Mouse (Mus musculus) hindbrain, postnatal 0 days (tissue): ENCODE data around the gene Daxx. TPM values are rescaled to one million over a fixed set of nuclear protein-coding genes. Genes with fewer than 3 reads are reported as not detected.

ENCODE experiments used
- ATAC-seq: fragments of 200-750 bp; cut with Nextera tagmentation; 2 replicates; pipeline ENCODE4 v1.8.0; 2017; ENCODE audit warnings: mild to moderate bottlenecking, moderate TSS enrichment, moderate library complexity
- DNase-seq: peaks from one replicate; pipeline ENCODE4 v3.0.0-alpha.2; 2015; ENCODE audit warnings: low spot score
- H3K27ac ChIP-seq: fragments of 300-500 bp; sonication (generic); 2 replicates; pipeline ENCODE4 v1.5.1; 2014; ENCODE audit warnings: mild to moderate bottlenecking
- H3K27me3 ChIP-seq: fragments of 300-500 bp; sonication (generic); 2 replicates; pipeline ENCODE4 v1.6.1; 2014; ENCODE audit warnings: low read length, mixed read lengths; ENCODE audit not compliant: insufficient read depth
- H3K36me3 ChIP-seq: fragments of 300-500 bp; sonication (generic); 2 replicates; pipeline ENCODE4 v1.6.1; 2014; ENCODE audit warnings: low read length, mixed read lengths; ENCODE audit not compliant: insufficient read depth
- H3K4me1 ChIP-seq: fragments of 300-500 bp; sonication (generic); 2 replicates; pipeline ENCODE4 v1.6.1; 2014; ENCODE audit warnings: antibody characterized with exemption, low read length, mixed read lengths; ENCODE audit not compliant: insufficient read depth
- H3K4me2 ChIP-seq: fragments of 300-500 bp; sonication (generic); 2 replicates; pipeline ENCODE4 v1.6.1; 2014; ENCODE audit warnings: low read depth, mild to moderate bottlenecking, low read length, moderate library complexity, mixed read lengths
- H3K4me3 ChIP-seq: fragments of 300-500 bp; sonication (generic); 2 replicates; pipeline ENCODE4 v1.5.1; 2014; ENCODE audit warnings: low read length
- H3K9ac ChIP-seq: fragments of 300-500 bp; sonication (generic); replicated peaks from 2 replicates; pipeline ENCODE4 v1.6.1; 2014; ENCODE audit warnings: mild to moderate bottlenecking, low read length, moderate library complexity, mixed read lengths
- H3K9me3 ChIP-seq: fragments of 300-500 bp; sonication (generic); 2 replicates; pipeline ENCODE4 v1.6.1; 2016; ENCODE audit warnings: low read length, mixed read lengths
- CTCF ChIP-seq: IDR thresholded peaks from 2 replicates; pipeline ENCODE4 v1.5.1; 2016; ENCODE audit warnings: antibody characterized with exemption, control low read depth, low read depth
- WGBS: fragments of 180-500 bp; shearing (Covaris S2); extraction: QIAGEN DNeasy Blood & Tissue Kit; methylation state at CpG from one replicate; pipeline ENCODE4 v1.1.7; 2014; 5-methylcytosine and 5-hydroxymethylcytosine counted together
- polyA plus RNA-seq: library from polyadenylated mRNA; unstranded; fragments of >200 nt; fragmentation: Nextera tagmentation; extraction: Ambion mirVana; gene quantifications from 2 replicates; pipeline ENCODE4 v1.2.1, GENCODE M21; 2015
- total RNA-seq: library from RNA; depleted of rRNA; stranded (reverse); fragments of >200 nt; gene quantifications from 2 replicates; pipeline ENCODE4 v1.2.3, GENCODE M21; 2014

The Daxx gene
- total and polyA plus RNA-seq, 2 experiments from 2014 or later, result 41.9 to 52.1 TPM

GRCm38 (mm10) chr17:33940206-33940805, 31.1 kb downstream of the Daxx start, which contains the start of the genes Pfdn6 and Wdr46:
TSS of gene Pfdn6 (minus strand) at chr17:33940343.
TSS of gene Wdr46 (plus strand) at chr17:33940660.
- peaks cover 18% of the 10 kb centered on the region for H3K36me3 ChIP-seq
- H3K9ac ChIP-seq, result peak within 1 kb of the TSS; percentile 77
- H3K9me3 ChIP-seq, result no peaks in the 10 kb centered on the region
- peak; percentile 91 for ATAC-seq
- WGBS, result under 1% methylated on average over 36 of the region's 36 CpGs
- peak within 1 kb of the TSS; percentile 82 for H3K4me3 ChIP-seq
- no peak for TF ChIP-seq CTCF
- peak; percentile 94 for DNase-seq
- peaks cover 15% of the 10 kb centered on the region for H3K4me1 ChIP-seq
- no peaks in the 10 kb centered on the region for H3K27me3 ChIP-seq
- H3K4me2 ChIP-seq, result peak within 1 kb of the TSS; percentile 96
- peak within 1 kb of the TSS; percentile 45; the same call in 1 of the 2 replicates for H3K27ac ChIP-seq

GRCm38 (mm10) chr17:33940981-33941380, 31.8 kb downstream of the Daxx start:
- DNase-seq, result no peak
- 2% methylated on average over 26 of the region's 26 CpGs for WGBS
- H3K4me2 ChIP-seq, result peak overlapping the region; percentile 96
- no peak overlapping the region for H3K27ac ChIP-seq
- no peaks in the 10 kb centered on the region for H3K9me3 ChIP-seq
- H3K27me3 ChIP-seq, result no peaks in the 10 kb centered on the region
- ATAC-seq, result no peak
- peaks cover 18% of the 10 kb centered on the region for H3K36me3 ChIP-seq
- peaks cover 15% of the 10 kb centered on the region for H3K4me1 ChIP-seq
- no peak for TF ChIP-seq CTCF
- H3K4me3 ChIP-seq, result peak overlapping the region; percentile 82
- H3K9ac ChIP-seq, result peak overlapping the region; percentile 77

GRCm38 (mm10) chr17:33941381-33941780, 32.2 kb downstream of the Daxx start:
- Histone ChIP-seq H3K4me1 (peaks cover 15% of the 10 kb centered on the region), H3K9me3 (no peaks in the 10 kb centered on the region), H3K36me3 (peaks cover 18% of the 10 kb centered on the region), H3K27me3 (no peaks in the 10 kb centered on the region), H3K27ac (no peak overlapping the region), H3K4me2 (peak overlapping the region; percentile 96), H3K4me3 (peak overlapping the region; percentile 82), H3K9ac (peak overlapping the region; percentile 77)
- 65% methylated on average over 19 of the region's 19 CpGs for WGBS
- DNase-seq (no peak), ATAC-seq (no peak)
- TF ChIP-seq CTCF, result no peak

- Histone ChIP-seq H3K9ac (no peak overlapping the region), H3K36me3 (peaks cover 14% of the 10 kb centered on the region), H3K27ac (no peak overlapping the region), H3K4me1 (peaks cover 15% of the 10 kb centered on the region), H3K4me3 (no peak overlapping the region), H3K27me3 (no peaks in the 10 kb centered on the region), H3K4me2 (no peak overlapping the region), H3K9me3 (no peaks in the 10 kb centered on the region)
- DNase-seq, result no peak
- ATAC-seq, result no peak
- TF ChIP-seq CTCF, result no peak
- 95% methylated on average over 15 of the region's 15 CpGs for WGBS
These were observed 34.2 kb downstream of the Daxx start for GRCm38 (mm10) chr17:33943454-33943853.

- Histone ChIP-seq H3K9me3 (no peaks in the 10 kb centered on the region), H3K27ac (no peak overlapping the region), H3K36me3 (peaks cover 14% of the 10 kb centered on the region), H3K4me3 (no peak overlapping the region), H3K4me2 (no peak overlapping the region), H3K27me3 (no peaks in the 10 kb centered on the region), H3K9ac (no peak overlapping the region), H3K4me1 (peaks cover 9% of the 10 kb centered on the region; the same call in 1 of the 2 replicates)
- no peak for ATAC-seq
- WGBS, result 90% methylated on average over 10 of the region's 10 CpGs
- TF ChIP-seq CTCF, result no peak
- no peak for DNase-seq
These were observed 38.3 kb downstream of the Daxx start for GRCm38 (mm10) chr17:33947430-33948089.

GRCm38 (mm10) chr17:33948090-33948904, 39.1 kb downstream of the Daxx start:
- no peak overlapping the region for H3K4me3 ChIP-seq
- ATAC-seq, result no peak
- peaks cover 21% of the 10 kb centered on the region for H3K36me3 ChIP-seq
- no peak overlapping the region for H3K9ac ChIP-seq
- H3K4me1 ChIP-seq, result peaks cover 9% of the 10 kb centered on the region; the same call in 1 of the 2 replicates
- no peaks in the 10 kb centered on the region for H3K9me3 ChIP-seq
- no peak overlapping the region for H3K27ac ChIP-seq
- H3K27me3 ChIP-seq, result no peaks in the 10 kb centered on the region
- no peak for TF ChIP-seq CTCF
- DNase-seq, result no peak
- H3K4me2 ChIP-seq, result no peak overlapping the region
- WGBS, result 86% methylated on average over 22 of the region's 22 CpGs
